Comparison of ENCODE assay signal across 8 mouse cellular contexts in the genomic region with DNA sequence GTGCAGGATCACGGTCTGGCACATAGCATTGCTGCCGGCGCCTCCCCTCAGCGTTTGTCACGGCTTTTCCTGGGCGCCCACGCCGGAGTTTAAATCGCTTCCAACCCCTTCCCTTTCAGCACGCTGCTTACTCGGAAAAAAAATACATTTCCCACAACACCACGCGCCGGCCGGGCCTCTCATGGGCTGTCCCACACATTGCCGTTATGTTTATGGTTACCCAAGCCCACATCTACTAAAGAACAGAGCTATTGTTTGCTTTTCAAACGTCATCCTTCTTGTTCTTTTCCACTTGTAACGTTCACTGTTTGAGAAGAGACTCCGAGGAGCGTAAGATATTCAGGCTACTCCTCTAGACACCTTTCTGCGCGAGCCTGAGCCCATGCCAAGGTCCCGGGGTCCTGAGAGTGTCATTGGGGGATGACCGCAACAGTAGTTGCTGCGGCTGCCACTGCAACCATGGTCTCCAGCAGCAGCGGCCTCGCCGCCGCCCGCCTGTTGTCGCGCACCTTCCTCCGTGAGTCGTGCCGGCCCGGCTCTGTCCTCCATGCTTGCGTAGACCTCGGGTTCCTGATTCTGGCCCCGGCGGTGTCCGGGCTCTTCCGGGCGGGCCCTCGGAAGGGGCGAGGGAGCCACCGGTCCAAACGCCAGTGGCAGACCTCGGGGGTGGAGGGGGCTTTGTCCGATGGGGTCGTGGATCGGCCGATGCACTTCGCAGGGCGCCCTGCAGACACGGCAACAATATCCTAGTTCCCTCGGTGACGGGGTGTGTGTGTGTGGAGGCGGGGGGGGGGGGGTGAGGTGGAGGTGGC. TPM values are rescaled to one million over a fixed set of nuclear protein-coding genes. Genes with fewer than 3 reads are reported as not detected.
DNase-seq lines count a peak whose midpoint lies in the region; ATAC-seq lines count a peak whose summit lies in the region.

TSS of gene Suclg1 (plus strand) at position 146 of the 812 bp plus-strand sequence.

- peak; percentile 92 for DNase-seq in Muller cell, postnatal 12 days (ENCODE audit: inconsistent ontology term)
- DNase-seq in cerebellum, adult 9-11 months = peak; percentile 90
- peak; percentile 82 to 84 for DNase-seq in frontal cortex, postnatal 10 days (ENCODE audit: low spot score in 2 of 2)
- DNase-seq in layer of hippocampus, postnatal 14 days (ENCODE audit: low spot score in 2 of 2) = peak; percentile 89 to 94
- DNase-seq in lung, postnatal 14 days = peak; percentile 88
- DNase-seq in retina, adult 2 months (ENCODE audit: low read depth, low spot score) = peak; percentile 88
- peak; percentile 81 for DNase-seq in thymus, postnatal 36 days

- no peaks in the 10 kb centered on the region for H3K9me3 ChIP-seq in hindbrain, embryonic 12.5 days (replicated peaks)

- peak within 1 kb of the TSS; percentile 93 for H3K9ac ChIP-seq in hindbrain, embryonic 12.5 days

- H3K4me3 ChIP-seq in hindbrain, embryonic 12.5 days = peak within 1 kb of the TSS; percentile 93

- peaks cover 14% of the 10 kb centered on the region for H3K4me1 ChIP-seq in hindbrain, embryonic 12.5 days

- WGBS in hindbrain, embryonic 12.5 days = under 1% methylated on average over 57 of the region's 58 CpGs

- peak; percentile 97 for ATAC-seq in hindbrain, embryonic 12.5 days (ENCODE audit: low FRiP score)

- H3K27ac ChIP-seq in hindbrain, embryonic 12.5 days = peak within 1 kb of the TSS; percentile 70

- no peaks in the 10 kb centered on the region for H3K27me3 ChIP-seq in hindbrain, embryonic 12.5 days

- H3K36me3 ChIP-seq in hindbrain, embryonic 12.5 days = no peaks in the 10 kb centered on the region

- H3K4me2 ChIP-seq in hindbrain, embryonic 12.5 days (replicated peaks) = peak within 1 kb of the TSS; percentile 79

RNA-seq across cellular contexts. Expression of gene Suclg1, which starts in this region (rescaled TPM):
- 138 and 140 TPM in 2 replicates for polyA plus RNA-seq in hindbrain, embryonic 12.5 days (2016; fragmentation: Nextera tagmentation; extraction: Ambion mirVana)
- 100 to 1,000 TPM; 142 to 144 TPM for total RNA-seq in layer of hippocampus, postnatal 14 days (2021)

Comparison
In these comparisons a context has a peak if more than half of its experiments do, and no peak if none do; other contexts are left out.
1. Peak in every context shown above with its lines: DNase-seq, ATAC-seq, H3K4me3 ChIP-seq and H3K27ac ChIP-seq.